Mouse (Mus musculus): ENCODE data around the gene Trpm2.

DNA sequence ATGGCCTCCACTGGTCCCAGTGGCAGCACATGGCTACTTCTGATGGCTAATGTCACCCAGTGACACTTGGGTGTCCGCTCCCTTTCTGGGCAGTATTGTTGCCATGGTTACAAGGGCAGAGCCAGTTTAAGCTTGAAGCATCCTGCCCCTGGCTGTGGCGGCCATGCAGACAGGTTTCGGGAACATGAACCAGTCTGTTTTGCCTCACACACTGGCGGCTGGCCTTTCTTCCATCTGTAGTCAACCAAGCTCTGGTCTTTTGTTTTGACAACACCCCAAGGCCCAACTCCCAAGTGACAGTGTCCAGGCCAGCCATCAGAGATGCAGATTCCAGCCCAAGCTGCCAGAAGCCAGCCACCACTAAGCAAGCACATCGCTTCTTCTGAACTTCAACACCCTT is 74.8 kb downstream of the Trpm2 start:
- no peak for TF ChIP-seq POLR2A (IDR thresholded peaks at IDR 0.05; ENCODE audit: control insufficient read depth, low read depth, low read length)
- TF ChIP-seq CTCF (IDR thresholded peaks at IDR 0.05; ENCODE audit: control insufficient read depth, insufficient read depth, insufficient replicate concordance, low read depth, low read length) = no peak

Measured in testis, adult 2 months (tissue).